Mouse (Mus musculus) small intestine, adult 2 months (tissue): Measurements from ENCODE around the gene Olfml2a.

Experiments
- CTCF ChIP-seq: fragments of 200-500 bp; IDR thresholded peaks from 2 replicates; pipeline ENCODE4 v1.5.1; 2012; ENCODE audit warnings: low read depth, mild to moderate bottlenecking, control low read depth, inconsistent platforms, low read length, moderate library complexity, mixed read lengths; ENCODE audit not compliant: insufficient replicate concordance, insufficient read length; ENCODE audit errors: extremely low read depth
- POLR2A ChIP-seq: fragments of 200-500 bp; IDR thresholded peaks from 2 replicates; pipeline ENCODE4 v1.6.1; 2012; ENCODE audit warnings: low read depth, mild to moderate bottlenecking, control low read depth, inconsistent platforms, low read length, moderate library complexity

DNA sequence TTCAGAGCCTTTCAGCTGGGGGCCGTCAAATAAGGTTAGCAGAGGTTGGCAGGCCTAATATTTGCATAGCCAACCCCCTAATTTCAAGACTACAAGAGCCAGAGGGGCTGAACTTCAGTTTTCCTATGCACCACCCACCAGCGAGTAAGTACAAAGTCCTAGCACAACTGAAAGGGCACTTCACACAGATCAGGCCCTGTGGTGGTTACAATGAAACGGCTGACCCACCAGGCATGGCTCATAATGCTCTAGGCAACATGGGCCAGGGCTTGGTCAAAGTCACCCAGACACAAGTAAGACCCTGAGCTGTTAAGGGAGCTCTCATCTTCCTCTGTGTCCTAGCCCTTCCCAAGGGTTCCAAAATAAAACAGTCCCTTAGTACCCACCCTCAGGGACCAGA, 70.1 kb downstream of the Olfml2a start:
- TF ChIP-seq POLR2A (no peak), CTCF (no peak)
